Mouse (Mus musculus) spleen, adult 2 months (tissue): ENCODE measurements around the gene Nelfe.
"Not testable (repeated sequence)": the region's sequence is repeated elsewhere in the genome, so short reads cannot be mapped to it uniquely, and the experiment has no call there.

Source experiments
- CTCF ChIP-seq: fragments of 200-500 bp; IDR thresholded peaks from 2 replicates; pipeline ENCODE4 v1.5.1; 2011; ENCODE audit warnings: mild to moderate bottlenecking, inconsistent platforms; ENCODE audit not compliant: insufficient read depth, insufficient read length, insufficient replicate concordance; ENCODE audit errors: extremely low read depth
- POLR2A ChIP-seq: fragments of 200-500 bp; IDR thresholded peaks from 2 replicates; pipeline ENCODE4 v1.6.1; 2011; ENCODE audit warnings: low read depth, low read length, inconsistent platforms

DNA sequence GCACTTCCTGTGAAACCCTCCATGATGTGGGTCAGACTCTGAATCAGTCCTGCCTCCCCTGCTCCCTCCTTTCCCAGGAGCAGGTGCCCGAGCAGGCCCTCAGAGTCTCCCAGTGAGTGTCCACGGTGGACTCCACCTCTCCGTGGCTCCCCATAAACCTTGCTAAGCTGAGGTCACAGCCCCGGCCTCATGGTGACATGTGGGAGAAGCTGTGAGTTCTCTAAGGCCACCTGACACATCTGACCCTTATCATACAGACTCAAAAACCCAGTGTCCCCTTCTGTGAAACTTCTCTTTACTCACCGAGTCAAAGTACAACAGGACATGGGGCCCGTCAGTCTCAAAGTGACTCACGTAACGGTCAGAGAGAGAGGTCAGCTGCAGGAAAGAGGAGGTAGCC, 39.4 kb upstream of the Nelfe start:
- TF ChIP-seq POLR2A, CTCF: not testable (repeated sequence)
